Mouse (Mus musculus) ES-E14 (cell line): ENCODE measurements around the gene Derl3. TPM values are rescaled to one million over a fixed set of nuclear protein-coding genes. Genes with fewer than 3 reads are reported as not detected.
A peak's percentile ranks its signal among the peaks of the same experiment; 100 is the strongest.

Experiments used
- DNase-seq: peaks from one replicate; pipeline ENCODE4 v3.0.0-alpha.2; 2013; ENCODE audit warnings: low read depth, low spot score
- H3K27ac ChIP-seq: 2 replicates; pipeline ENCODE4 v1.5.1; 2012; ENCODE audit warnings: low read depth, mild to moderate bottlenecking, low read length, moderate library complexity, mixed read lengths; ENCODE audit not compliant: poor library complexity, insufficient read depth, severe bottlenecking
- H3K36me3 ChIP-seq: 2 replicates; pipeline ENCODE4 v1.6.1; 2012; ENCODE audit warnings: mild to moderate bottlenecking, low read length, moderate library complexity, mixed read lengths; ENCODE audit not compliant: control insufficient read depth, poor library complexity, insufficient read depth, severe bottlenecking
- H3K4me1 ChIP-seq, 2 experiments: fragments of 150-350 bp in 1 of 2; sonication (generic) in 1 of 2; 2 replicates each; pipeline ENCODE4 v1.6.1; 2012; ENCODE audit warnings: low read length in 2 of 2, mild to moderate bottlenecking in 1 of 2, mixed read lengths in 1 of 2; ENCODE audit not compliant: control insufficient read depth in 2 of 2, insufficient read depth in 2 of 2, poor library complexity in 1 of 2
- H3K4me3 ChIP-seq, 2 experiments: fragments of 150-350 bp in 1 of 2; sonication (generic) in 1 of 2; 2 replicates each; pipeline ENCODE4 v1.5.1; 2012; ENCODE audit warnings: low read length in 2 of 2, low read depth in 1 of 2, mild to moderate bottlenecking in 1 of 2, mixed read lengths in 1 of 2; ENCODE audit not compliant: insufficient read depth in 1 of 2, poor library complexity in 1 of 2, severe bottlenecking in 1 of 2
- H3K9ac ChIP-seq: 2 replicates; pipeline ENCODE4 v1.6.1; 2012; ENCODE audit warnings: low read depth, mild to moderate bottlenecking, low read length, mixed read lengths; ENCODE audit not compliant: poor library complexity, insufficient read depth, severe bottlenecking
- H3K9me3 ChIP-seq: fragments of 150-350 bp; sonication (generic); 2 replicates; pipeline ENCODE4 v1.6.1; 2012; ENCODE audit warnings: low read depth, mild to moderate bottlenecking, low read length; ENCODE audit not compliant: control insufficient read depth, insufficient read depth
- CHD2 ChIP-seq: IDR thresholded peaks from 2 replicates; pipeline ENCODE4 v1.6.1; 2014; ENCODE audit warnings: mild to moderate bottlenecking, low read depth, low read length, inconsistent platforms
- HCFC1 ChIP-seq: IDR thresholded peaks from 2 replicates; pipeline ENCODE4 v1.6.1; 2012; ENCODE audit warnings: low read length, inconsistent platforms, borderline replicate concordance; ENCODE audit not compliant: insufficient read depth
- MAFK ChIP-seq: IDR thresholded peaks from 2 replicates; pipeline ENCODE4 v1.6.1; 2014; ENCODE audit warnings: mild to moderate bottlenecking, low read depth, low read length, inconsistent platforms; ENCODE audit not compliant: insufficient read depth
- ZC3H11A ChIP-seq: IDR thresholded peaks from 2 replicates; pipeline ENCODE4 v1.6.1; 2012; ENCODE audit warnings: low read depth, mild to moderate bottlenecking, inconsistent platforms, low read length, borderline replicate concordance
- ZNF384 ChIP-seq: IDR thresholded peaks from 2 replicates; pipeline ENCODE4 v1.6.1; 2012; ENCODE audit warnings: low read depth, low read length, inconsistent platforms
- in situ Hi-C, 2 experiments: fragments of 600-800 bp; cut with MboI; formaldehyde crosslinking; loops; one replicate each; pipeline ENCODE4 v1.15.1; 2025; ENCODE audit warnings: low sequenced_read_pairs in 2 of 2, inconsistent platforms in 1 of 2; ENCODE audit not compliant: unreplicated experiment in 2 of 2
- total RNA-seq: library from RNA; depleted of rRNA; stranded (reverse); fragments of 300-350 nt; gene quantifications from 2 replicates; pipeline ENCODE4 v1.2.3, GENCODE M21; 2012

Gene Derl3
- total RNA-seq, 1 experiment: 19.9 TPM

- Histone ChIP-seq H3K4me1 (peaks cover 5 to 42% of the 10 kb centered on the region in 2 experiments), H3K36me3 (no peaks in the 10 kb centered on the region), H3K9me3 (no peaks in the 10 kb centered on the region), H3K27ac (peak overlapping the region; percentile 44), H3K9ac (no peak overlapping the region), H3K4me3 (no peak overlapping the region)
- DNase-seq: no peak
- in situ Hi-C loops: no loop called here
- TF ChIP-seq ZC3H11A (no peak), CHD2 (no peak), HCFC1 (no peak), ZNF384 (no peak), MAFK (no peak)
Measured at GRCm38 (mm10) chr10:75851076-75851475, 42.1 kb upstream of the Derl3 start.

GRCm38 (mm10) chr10:75851681-75852080 lies 41.5 kb upstream of the Derl3 start:
- TF ChIP-seq ZC3H11A (no peak), ZNF384 (no peak), MAFK (no peak), HCFC1 (no peak), CHD2 (no peak)
- Histone ChIP-seq H3K4me3 (no peak overlapping the region), H3K27ac (peak overlapping the region; percentile 79), H3K4me1 (peaks cover 5 to 43% of the 10 kb centered on the region in 2 experiments), H3K36me3 (peaks cover 3% of the 10 kb centered on the region), H3K9me3 (no peaks in the 10 kb centered on the region), H3K9ac (no peak overlapping the region; the same call in 1 of the 2 replicates)
- in situ Hi-C loops: no loop called here
- DNase-seq: no peak

GRCm38 (mm10) chr10:75852539-75853125 lies 40.6 kb upstream of the Derl3 start:
- in situ Hi-C loops: no loop called here
- no peak for DNase-seq
- Histone ChIP-seq H3K27ac (no peak overlapping the region), H3K4me1 (peaks cover 5 to 47% of the 10 kb centered on the region in 2 experiments), H3K9ac (no peak overlapping the region), H3K36me3 (peaks cover 12% of the 10 kb centered on the region), H3K9me3 (no peaks in the 10 kb centered on the region), H3K4me3 (no peak overlapping the region)
- TF ChIP-seq MAFK: no peak
- TF ChIP-seq HCFC1: no peak
- no peak for TF ChIP-seq CHD2

DNA sequence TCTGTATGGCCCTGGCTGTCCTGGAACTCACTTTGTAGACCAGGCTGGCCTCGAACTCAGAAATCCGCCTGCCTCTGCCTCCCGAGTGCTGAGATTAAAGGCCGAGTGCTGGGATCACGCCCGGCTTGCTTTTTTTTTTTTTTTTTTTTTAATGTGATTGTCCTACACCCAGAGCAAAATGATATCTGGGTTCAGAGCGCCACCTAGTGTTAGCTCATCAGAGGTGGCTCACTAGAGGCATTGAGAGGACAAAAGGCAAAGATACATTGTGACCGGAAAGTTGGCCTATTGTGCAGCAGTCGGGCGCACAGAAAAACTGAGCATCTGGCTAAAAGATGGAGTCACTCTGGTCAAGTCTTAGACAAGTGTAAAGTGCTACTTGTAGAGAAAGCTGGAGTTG lies 39.8 kb upstream of the Derl3 start:
- Histone ChIP-seq H3K27ac (no peak overlapping the region), H3K9ac (no peak overlapping the region)

More for the DNA sequence above, 39.8 kb upstream of the Derl3 start:
- H3K4me3 ChIP-seq: no peak overlapping the region
- in situ Hi-C loops: no loop called here
- peaks cover 2 to 48% of the 10 kb centered on the region in 2 experiments; a peak in 3 of 4 replicates for H3K4me1 ChIP-seq
- peak; percentile 91 for DNase-seq
- H3K36me3 ChIP-seq: peaks cover 19% of the 10 kb centered on the region
- H3K9me3 ChIP-seq: no peaks in the 10 kb centered on the region
- TF ChIP-seq HCFC1 (no peak), ZC3H11A (peak; percentile 51; the same call in 1 of the 2 replicates), ZNF384 (peak; percentile 98), CHD2 (no peak), MAFK (no peak)
